ENCODE assay signal across 25 mouse cellular contexts in genomic region chr12:39840615-39841014, GRCm38 (mm10).
"Had no signal": no experiment of that assay in that cellular context is flagged by ENCODE, and none has a peak within 500 bp of the region (broad histone marks: within the 10 kb centered on the region; RNA-seq: fewer than 3 reads in every experiment).

No protein-coding gene starts in this region.

- DNase-seq: gastrocnemius, adult 2 months; gastrocnemius, postnatal 10 days; heart, postnatal 10 days; heart, postnatal 4 days; kidney, adult 18-20 months; kidney, adult 8-10 months; kidney, postnatal 14 days; kidney, postnatal 36 days; layer of hippocampus, adult 9-11 months; layer of hippocampus, postnatal 36 days; left cerebral cortex, postnatal 4 days had no signal

- H3K4me3 ChIP-seq: gastrocnemius, adult 2 months; heart, embryonic 10.5 days; heart, embryonic 12.5 days; hindbrain, embryonic 10.5 days; hindbrain, embryonic 12.5 days; intestine, embryonic 15.5 days; limb, embryonic 13.5 days; limb, embryonic 15.5 days; liver, embryonic 12.5 days had no signal

- ATAC-seq: hindbrain, embryonic 16.5 days; inflammation-experienced regulatory T-cells, adult 6 months; intestine, embryonic 15.5 days; intestine, postnatal 0 days; liver, embryonic 12.5 days had no signal

- H3K9me3 ChIP-seq: heart, embryonic 10.5 days; heart, embryonic 12.5 days; hindbrain, embryonic 10.5 days; hindbrain, embryonic 12.5 days; intestine, embryonic 15.5 days; limb, embryonic 13.5 days; limb, embryonic 15.5 days; liver, embryonic 12.5 days had no signal

- H3K27ac ChIP-seq: gastrocnemius, adult 2 months; heart, embryonic 10.5 days; hindbrain, embryonic 10.5 days; hindbrain, embryonic 12.5 days; hindbrain, embryonic 14.5 days; intestine, embryonic 15.5 days; kidney, postnatal 0 days; limb, embryonic 13.5 days; limb, embryonic 15.5 days; liver, embryonic 12.5 days; liver, embryonic 14.5 days had no signal

- H3K4me1 ChIP-seq: heart, embryonic 10.5 days; heart, embryonic 12.5 days; hindbrain, embryonic 10.5 days; hindbrain, embryonic 12.5 days; intestine, embryonic 15.5 days; limb, embryonic 13.5 days; limb, embryonic 15.5 days; liver, embryonic 12.5 days had no signal

- H3K4me2 ChIP-seq: heart, embryonic 12.5 days; hindbrain, embryonic 12.5 days; hindbrain, embryonic 14.5 days; intestine, embryonic 15.5 days; limb, embryonic 13.5 days; limb, embryonic 15.5 days; liver, embryonic 12.5 days had no signal

- H3K36me3 ChIP-seq: heart, embryonic 10.5 days; heart, embryonic 12.5 days; hindbrain, embryonic 10.5 days; hindbrain, embryonic 12.5 days; intestine, embryonic 15.5 days; limb, embryonic 13.5 days; limb, embryonic 15.5 days; liver, embryonic 12.5 days had no signal

- H3K27me3 ChIP-seq: heart, embryonic 12.5 days; hindbrain, embryonic 12.5 days; intestine, embryonic 15.5 days; limb, embryonic 13.5 days; limb, embryonic 15.5 days; liver, embryonic 12.5 days had no signal

- H3K9ac ChIP-seq: heart, embryonic 12.5 days; hindbrain, embryonic 12.5 days; hindbrain, embryonic 14.5 days; intestine, embryonic 15.5 days; limb, embryonic 13.5 days; limb, embryonic 15.5 days; liver, embryonic 12.5 days; liver, embryonic 14.5 days had no signal
